Comparison of ENCODE assay signal across 8 mouse cellular contexts in the genomic region with DNA sequence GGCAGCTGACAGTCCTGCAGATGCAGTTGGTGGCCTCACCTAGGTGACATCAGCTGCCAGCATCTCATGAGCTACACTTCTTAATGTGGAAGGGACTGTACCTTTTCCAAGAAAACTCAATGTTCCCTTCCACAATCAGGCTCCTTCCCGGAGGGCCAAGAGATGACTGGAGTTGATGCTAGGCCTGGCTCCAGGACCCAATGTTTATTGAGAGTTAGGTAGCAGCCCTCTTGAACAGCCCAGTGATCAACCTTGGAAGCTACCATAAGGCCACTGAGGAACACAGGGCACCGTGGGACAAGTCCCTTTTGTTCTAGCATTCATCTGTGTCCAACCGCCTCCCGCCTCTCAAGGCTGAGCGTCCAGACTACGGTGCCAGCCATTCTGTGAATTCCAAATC. TPM values are rescaled to one million over a fixed set of nuclear protein-coding genes. Genes with fewer than 3 reads are reported as not detected.
DNase-seq lines count a peak whose midpoint lies in the region; ATAC-seq and TF ChIP-seq lines count a peak whose summit lies in the region.

No protein-coding gene starts in this region.

- H3K36me3 ChIP-seq in spleen, adult 2 months (ENCODE audit: control insufficient read depth, insufficient read depth, low read length), result peaks cover 6% of the 10 kb centered on the region
- peaks cover 25% of the 10 kb centered on the region for H3K36me3 ChIP-seq in limb, embryonic 15.5 days
- H3K36me3 ChIP-seq in stomach, embryonic 16.5 days (ENCODE audit: control insufficient read depth, insufficient read depth, low read length), result 0 out of 2 replicates have a peak, but pooled peaks cover 5% of the 10 kb centered on the region

- no peak for TF ChIP-seq CTCF in spleen, adult 2 months (IDR thresholded peaks at IDR 0.05; ENCODE audit: extremely low read depth, insufficient read depth, insufficient read length, insufficient replicate concordance)

- TF ChIP-seq POLR2A in spleen, adult 2 months (IDR thresholded peaks at IDR 0.05; ENCODE audit: low read depth, low read length), result no peak

- DNase-seq in cerebellum, postnatal 14 days, result peak; percentile 24 to 32
- DNase-seq in cerebellum, adult 8-10 months, result no peak
- no peak for DNase-seq in spleen, adult 2 months (ENCODE audit: low read depth in 1 of 2, low spot score in 2 of 2)
- DNase-seq in spleen, adult 18-20 months, result no peak
- DNase-seq in thymus, postnatal 36 days, result no peak
- no peak for DNase-seq in right cerebral cortex, postnatal 36 days (ENCODE audit: low spot score in 2 of 2)

- peak overlapping the region; percentile 87 for H3K4me2 ChIP-seq in limb, embryonic 15.5 days
- peak overlapping the region; percentile 93 for H3K4me2 ChIP-seq in stomach, embryonic 16.5 days (ENCODE audit: low read depth, low read length)

- no peak overlapping the region for H3K27ac ChIP-seq in spleen, adult 2 months (ENCODE audit: insufficient read depth, low read length)
- H3K27ac ChIP-seq in limb, embryonic 15.5 days, result peak overlapping the region; percentile 86; the same call in 1 of the 2 replicates
- H3K27ac ChIP-seq in stomach, embryonic 16.5 days (ENCODE audit: low read length), result no peak overlapping the region

- peak overlapping the region; percentile 87; the same call in 1 of the 2 replicates for H3K4me3 ChIP-seq in spleen, adult 2 months (ENCODE audit: extremely low read depth, insufficient read depth, insufficient read length)
- peak overlapping the region; percentile 84 for H3K4me3 ChIP-seq in limb, embryonic 15.5 days
- peak overlapping the region; percentile 85 for H3K4me3 ChIP-seq in stomach, embryonic 16.5 days (replicated peaks; ENCODE audit: low read length)

- 83% methylated on average over 6 of the region's 6 CpGs for WGBS in spleen, adult 2 months
- 87% methylated on average over 6 of the region's 6 CpGs for WGBS in limb, embryonic 15.5 days
- WGBS in stomach, embryonic 16.5 days, result 73% methylated on average over 6 of the region's 6 CpGs

- H3K9ac ChIP-seq in limb, embryonic 15.5 days, result peak overlapping the region; percentile 97
- H3K9ac ChIP-seq in stomach, embryonic 16.5 days (ENCODE audit: low read length), result peak overlapping the region; percentile 99

- no peak for ATAC-seq in limb, embryonic 15.5 days (ENCODE audit: insufficient number of reproducible peaks, low FRiP score, low TSS enrichment, low read depth)
- ATAC-seq in stomach, embryonic 16.5 days (ENCODE audit: insufficient read depth, low FRiP score), result no peak

- no peaks in the 10 kb centered on the region for H3K9me3 ChIP-seq in limb, embryonic 15.5 days
- H3K9me3 ChIP-seq in stomach, embryonic 16.5 days (replicated peaks; ENCODE audit: control insufficient read depth, low read length), result no peaks in the 10 kb centered on the region

- H3K27me3 ChIP-seq in spleen, adult 2 months (ENCODE audit: control insufficient read depth, insufficient read depth, low read length), result no peaks in the 10 kb centered on the region
- no peaks in the 10 kb centered on the region for H3K27me3 ChIP-seq in limb, embryonic 15.5 days
- H3K27me3 ChIP-seq in stomach, embryonic 16.5 days (ENCODE audit: control insufficient read depth, insufficient read depth, low read length), result no peaks in the 10 kb centered on the region

- peaks cover 8% of the 10 kb centered on the region for H3K4me1 ChIP-seq in spleen, adult 2 months (ENCODE audit: control insufficient read depth, insufficient read depth, insufficient read length)
- peaks cover 19% of the 10 kb centered on the region for H3K4me1 ChIP-seq in limb, embryonic 15.5 days
- H3K4me1 ChIP-seq in stomach, embryonic 16.5 days (ENCODE audit: control insufficient read depth, insufficient read depth, low read length), result peaks cover 9% of the 10 kb centered on the region

RNA-seq across cellular contexts. Expression of gene Tbc1d9b, which starts 1.1 kb away (rescaled TPM):
- polyA plus RNA-seq in spleen, adult 2 months (2012; rRNA removed), result 33.5 and 37.2 TPM in 2 replicates
- 45.9 and 46.0 TPM in 2 replicates for polyA plus RNA-seq in limb, embryonic 15.5 days (2015; fragmentation: Nextera tagmentation; extraction: Ambion mirVana)
- polyA plus RNA-seq in stomach, embryonic 16.5 days (2015; fragmentation: Nextera tagmentation; extraction: Ambion mirVana), result 35.9 and 38.6 TPM in 2 replicates

RNA-seq across cellular contexts. Expression of gene Mrnip, which starts 42.0 kb away (rescaled TPM):
- 2.4 and 3.5 TPM in 2 replicates for polyA plus RNA-seq in spleen, adult 2 months (2012; rRNA removed)
- polyA plus RNA-seq in limb, embryonic 15.5 days (2015; fragmentation: Nextera tagmentation; extraction: Ambion mirVana), result 15.5 and 16.2 TPM in 2 replicates
- polyA plus RNA-seq in stomach, embryonic 16.5 days (2015; fragmentation: Nextera tagmentation; extraction: Ambion mirVana), result 11.9 and 12.5 TPM in 2 replicates

Comparison
In these comparisons a context has a peak if more than half of its experiments do, and no peak if none do; other contexts are left out.
1. DNase-seq: peak in cerebellum, postnatal 14 days (2 of 2); none in cerebellum, adult 8-10 months (single experiment), spleen, adult 2 months (0 of 2), spleen, adult 18-20 months (0 of 2), thymus, postnatal 36 days (0 of 2) and right cerebral cortex, postnatal 36 days (0 of 2).
2. Peak in every context shown above with its lines, with median percentiles within 50 percentile points of each other: H3K4me3 ChIP-seq.